34 mouse cellular contexts compared by ENCODE assay signal in genomic region chr6:48051666-48052065, GRCm38 (mm10).
"Had no signal": no experiment of that assay in that cellular context is flagged by ENCODE, and none has a peak within 500 bp of the region (broad histone marks: within the 10 kb centered on the region; RNA-seq: fewer than 3 reads in every experiment).

No protein-coding gene starts in this region.

- ATAC-seq: hindbrain, embryonic 16.5 days; hindbrain, postnatal 0 days; inflammation-experienced regulatory T-cells, adult 6 months; intestine, embryonic 15.5 days; intestine, embryonic 16.5 days; intestine, postnatal 0 days had no signal

- H3K36me3 ChIP-seq: heart, embryonic 10.5 days; heart, embryonic 12.5 days; heart, embryonic 13.5 days; heart, embryonic 15.5 days; hindbrain, embryonic 12.5 days; hindbrain, embryonic 13.5 days; hindbrain, embryonic 15.5 days; intestine, embryonic 15.5 days; kidney, embryonic 15.5 days had no signal

- H3K4me3 ChIP-seq: heart, embryonic 10.5 days; heart, embryonic 12.5 days; heart, embryonic 13.5 days; heart, embryonic 15.5 days; hindbrain, embryonic 10.5 days; hindbrain, embryonic 12.5 days; hindbrain, embryonic 13.5 days; hindbrain, embryonic 15.5 days; intestine, embryonic 15.5 days; kidney, embryonic 15.5 days; layer of hippocampus, adult 2 months; left cerebral cortex, adult 2 months had no signal

- H3K27ac ChIP-seq: heart, embryonic 10.5 days; heart, embryonic 13.5 days; heart, embryonic 15.5 days; hindbrain, embryonic 10.5 days; hindbrain, embryonic 12.5 days; hindbrain, embryonic 13.5 days; hindbrain, embryonic 14.5 days; hindbrain, embryonic 15.5 days; hindbrain, postnatal 0 days; intestine, embryonic 15.5 days; kidney, embryonic 15.5 days; layer of hippocampus, adult 2 months; left cerebral cortex, adult 2 months had no signal

- H3K9ac ChIP-seq: heart, embryonic 12.5 days; heart, embryonic 13.5 days; heart, embryonic 15.5 days; hindbrain, embryonic 12.5 days; hindbrain, embryonic 13.5 days; hindbrain, embryonic 14.5 days; hindbrain, embryonic 15.5 days; intestine, embryonic 15.5 days; kidney, embryonic 15.5 days had no signal

- H3K4me2 ChIP-seq: heart, embryonic 11.5 days; heart, embryonic 12.5 days; heart, embryonic 13.5 days; heart, embryonic 15.5 days; hindbrain, embryonic 12.5 days; hindbrain, embryonic 13.5 days; hindbrain, embryonic 14.5 days; hindbrain, embryonic 15.5 days; intestine, embryonic 15.5 days; kidney, embryonic 15.5 days had no signal

- DNase-seq: heart, postnatal 10 days; heart, postnatal 14 days; heart, postnatal 36 days; heart, postnatal 4 days; kidney, adult 11 months; kidney, adult 18-20 months; kidney, adult 8-10 months; kidney, adult 9 months; kidney, postnatal 10 days; kidney, postnatal 14 days; kidney, postnatal 25 days; kidney, postnatal 36 days; kidney, postnatal 4 days; layer of hippocampus, adult 9-11 months; layer of hippocampus, postnatal 36 days had no signal

- H3K9me3 ChIP-seq: heart, embryonic 10.5 days; heart, embryonic 12.5 days; heart, embryonic 15.5 days; hindbrain, embryonic 10.5 days; hindbrain, embryonic 12.5 days; hindbrain, embryonic 13.5 days; hindbrain, embryonic 15.5 days; intestine, embryonic 15.5 days; kidney, embryonic 15.5 days had no signal

- H3K27me3 ChIP-seq: heart, embryonic 12.5 days; hindbrain, embryonic 12.5 days; hindbrain, embryonic 13.5 days; hindbrain, embryonic 15.5 days; intestine, embryonic 15.5 days; kidney, embryonic 15.5 days had no signal
